Mouse (Mus musculus): ENCODE data around the gene Cox18. TPM values are rescaled to one million over a fixed set of nuclear protein-coding genes. Genes with fewer than 3 reads are reported as not detected.

The Cox18 gene
- polyA plus RNA-seq (2012; ENCODE audit: low replicate concordance), result 34.0 and 37.4 TPM in 2 replicates

DNA sequence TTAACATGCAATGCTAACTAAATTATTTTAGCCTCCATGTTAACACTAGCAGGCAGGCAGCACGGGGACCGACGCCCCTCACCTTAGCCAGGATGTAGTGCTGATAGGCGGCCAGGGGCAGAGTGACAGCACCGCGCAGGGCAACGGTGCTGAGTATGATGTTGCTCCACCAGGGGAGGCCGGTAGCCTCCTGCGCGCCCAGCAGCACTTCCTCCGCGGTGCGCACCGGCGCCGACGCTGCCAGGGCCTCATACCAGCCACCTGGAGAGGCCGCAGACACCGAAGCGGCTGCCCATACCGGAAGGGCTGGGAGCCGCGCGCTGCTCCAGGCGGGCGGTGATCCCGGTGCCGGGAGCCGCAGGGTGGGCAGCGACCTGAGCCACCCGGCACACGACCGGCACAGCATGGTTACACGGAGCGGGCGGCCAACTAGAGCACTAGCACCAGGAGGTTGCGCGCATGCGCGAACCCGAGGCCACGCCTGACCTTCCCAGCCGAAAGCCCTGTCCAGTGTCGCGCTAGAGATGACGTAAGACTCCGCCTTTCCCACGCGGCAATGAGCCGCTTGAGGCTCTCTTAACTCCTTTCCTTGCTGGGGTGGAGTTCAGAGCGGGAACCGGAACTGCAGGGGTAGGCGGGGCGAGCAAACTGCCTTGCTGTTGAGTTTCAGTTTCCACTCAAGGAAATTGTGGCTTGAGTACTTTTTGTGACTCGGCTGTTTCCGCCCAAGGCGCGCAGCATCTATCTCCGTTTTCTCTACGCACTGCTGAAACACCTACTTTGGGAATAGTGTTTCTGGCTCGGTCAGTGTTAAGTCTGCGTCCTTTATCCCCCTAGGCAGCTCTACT, at the start of gene Cox18:
Gene Cox18, minus strand, starts transcription at position 468 of the 848 bp plus-strand sequence.

Other genes with a start within 250 kb of the Cox18 start
- gene Ankrd17, start 142.6 kb upstream of the Cox18 start, polyA plus RNA-seq (2012; ENCODE audit: low replicate concordance), result 9.2 and 22.1 TPM in 2 replicates
- gene Gm9958, start 143.2 kb upstream of the Cox18 start, polyA plus RNA-seq (2012; ENCODE audit: low replicate concordance), result 0.11 and 0.36 TPM in 2 replicates
- not detected in 2 replicates for gene Alb, start 236.9 kb upstream of the Cox18 start, polyA plus RNA-seq (2012; ENCODE audit: low replicate concordance)